19 mouse cellular contexts compared by ENCODE assay signal in genomic region chr1:178819060-178819459, GRCm38 (mm10).
"Had no signal": no experiment of that assay in that cellular context is flagged by ENCODE, and none has a peak within 500 bp of the region (broad histone marks: within the 10 kb centered on the region; RNA-seq: fewer than 3 reads in every experiment).

No protein-coding gene starts in this region.

- H3K27me3 ChIP-seq: limb, embryonic 13.5 days; liver, embryonic 12.5 days; liver, embryonic 15.5 days; lung, embryonic 15.5 days had no signal

- H3K4me1 ChIP-seq: liver, embryonic 12.5 days; liver, embryonic 15.5 days; lung, embryonic 15.5 days had no signal

- H3K27ac ChIP-seq: left cerebral cortex, adult 2 months; limb, embryonic 13.5 days; liver, embryonic 12.5 days; liver, embryonic 15.5 days; lung, embryonic 15.5 days had no signal

- H3K36me3 ChIP-seq: liver, embryonic 12.5 days; liver, embryonic 15.5 days; lung, embryonic 15.5 days had no signal

- DNase-seq: kidney, adult 18-20 months; kidney, adult 9 months; kidney, postnatal 14 days; kidney, postnatal 4 days; layer of hippocampus, postnatal 36 days; left cerebral cortex, postnatal 4 days; liver; lung, adult 18-20 months; lung, postnatal 10 days; lung, postnatal 36 days; midbrain, embryonic 14.5 days; thymus, adult 18-20 months; thymus, postnatal 36 days had no signal

- H3K9ac ChIP-seq: limb, embryonic 13.5 days; liver, embryonic 12.5 days; liver, embryonic 15.5 days; lung, embryonic 15.5 days had no signal

- H3K4me3 ChIP-seq: left cerebral cortex, adult 2 months; limb, embryonic 13.5 days; liver, embryonic 12.5 days; liver, embryonic 15.5 days; lung, embryonic 15.5 days had no signal

- H3K4me2 ChIP-seq: limb, embryonic 13.5 days; liver, embryonic 12.5 days; liver, embryonic 15.5 days; lung, embryonic 15.5 days; midbrain, embryonic 11.5 days had no signal

- H3K9me3 ChIP-seq: limb, embryonic 13.5 days; liver, embryonic 12.5 days; liver, embryonic 15.5 days; lung, embryonic 15.5 days had no signal

- ATAC-seq: liver, embryonic 12.5 days had no signal
